Mouse (Mus musculus): ENCODE measurements around the gene Aox3. TPM values are rescaled to one million over a fixed set of nuclear protein-coding genes. Genes with fewer than 3 reads are reported as not detected.

Aox3 gene
- total RNA-seq, 2 experiments from 2014 or later: 1.7 to 1.9 TPM

Other genes with a start within 250 kb of the Aox3 start
- under 1 TPM; 0.18 to 0.22 TPM for gene Sgo2a, start 117.2 kb upstream of the Aox3 start, total RNA-seq (2021)
- gene Kctd18, start 94.2 kb upstream of the Aox3 start, total RNA-seq (2021): 10 to 100 TPM; 15.7 to 17.5 TPM
- gene Aox1, start 83.2 kb upstream of the Aox3 start, total RNA-seq (2021): 1 to 10 TPM; 3.8 to 4.3 TPM
- gene Aox4, start 97.3 kb downstream of the Aox3 start, total RNA-seq (2021): 1 to 10 TPM; 1.2 to 1.5 TPM
- not detected for gene Aox2, start 165.2 kb downstream of the Aox3 start, total RNA-seq (2021)